Mouse (Mus musculus): ENCODE data around the gene Ergic1.

The Ergic1 gene

DNA sequence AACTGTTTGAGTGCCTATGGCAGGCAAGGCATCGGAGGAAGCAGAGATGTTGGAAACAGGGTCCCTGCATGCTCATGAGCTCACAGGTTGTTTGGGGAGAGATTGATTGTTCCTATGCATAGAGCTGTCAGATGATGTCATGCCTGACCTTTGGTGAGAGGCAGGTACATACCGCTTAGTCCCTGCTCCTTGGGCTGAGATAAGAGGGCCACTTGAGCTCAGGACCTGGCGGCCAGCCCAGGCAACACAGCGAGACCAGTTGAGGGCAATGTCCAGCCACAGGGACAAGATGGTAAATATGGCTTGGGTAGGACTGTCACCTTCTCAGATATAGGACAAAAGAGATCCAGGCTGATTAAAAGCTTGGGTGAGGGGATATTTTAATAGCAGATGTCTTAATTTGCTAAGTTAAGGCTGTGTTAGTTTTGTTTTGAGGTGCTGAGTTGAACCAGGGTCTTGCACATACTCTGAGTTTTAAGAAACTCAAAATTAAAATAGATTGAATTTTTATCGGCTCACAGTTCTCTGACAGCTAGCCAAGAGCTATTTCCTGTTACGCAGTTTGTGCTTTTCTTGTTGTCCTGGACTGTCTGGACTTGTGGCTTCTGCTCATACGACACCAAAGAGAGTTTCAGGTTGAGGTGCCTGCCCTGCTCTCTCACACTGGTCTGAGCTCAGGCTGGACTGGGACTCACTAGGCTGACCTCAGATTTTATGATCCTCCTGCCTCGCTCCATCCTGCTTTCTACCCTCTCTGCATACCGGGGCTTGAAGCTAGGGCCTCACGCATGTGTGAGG lies 138.7 kb downstream of the Ergic1 start:
- DNase-seq (ENCODE audit: low spot score) = no peak

DNA sequence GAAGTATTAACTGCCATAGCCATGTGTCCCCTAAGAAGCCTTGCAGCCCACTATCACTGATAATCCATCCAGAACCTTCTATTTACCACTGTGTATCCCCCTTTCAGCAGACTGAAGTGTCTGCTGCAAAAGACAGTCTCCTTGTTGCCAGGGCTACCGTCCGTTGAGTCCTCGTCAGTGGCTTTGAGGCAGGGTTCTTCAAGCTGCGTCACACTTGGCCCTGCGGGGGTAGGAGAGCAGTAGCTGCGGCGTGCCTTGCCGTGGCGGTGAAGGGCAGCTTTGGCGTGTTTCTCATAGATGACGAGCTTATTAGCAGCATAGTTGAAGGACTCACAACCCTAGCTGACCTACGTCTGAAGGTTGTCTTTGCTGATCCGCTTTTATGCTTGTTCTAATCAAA lies 140.3 kb downstream of the Ergic1 start:
- DNase-seq (ENCODE audit: low spot score) = no peak

DNA sequence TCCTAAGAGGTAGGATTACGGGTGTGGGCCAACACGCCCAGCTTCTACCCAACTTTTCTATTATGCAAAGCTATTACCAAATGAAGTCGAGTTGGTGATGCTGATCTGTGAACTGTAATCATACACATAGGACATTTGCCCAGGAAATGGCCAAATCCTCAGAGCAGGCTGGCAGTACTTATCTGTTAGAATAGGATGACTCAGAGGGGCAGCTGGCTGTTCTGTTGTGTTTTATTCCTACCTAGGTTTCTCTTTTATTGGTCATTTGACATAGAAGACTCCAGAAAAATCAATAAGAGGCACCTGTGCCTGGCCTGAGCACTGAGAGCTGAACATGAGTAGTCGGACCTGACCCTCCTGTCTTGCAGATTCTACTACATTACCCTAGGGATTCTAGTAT lies 141.3 kb downstream of the Ergic1 start:
- DNase-seq (ENCODE audit: low spot score) = no peak

DNA sequence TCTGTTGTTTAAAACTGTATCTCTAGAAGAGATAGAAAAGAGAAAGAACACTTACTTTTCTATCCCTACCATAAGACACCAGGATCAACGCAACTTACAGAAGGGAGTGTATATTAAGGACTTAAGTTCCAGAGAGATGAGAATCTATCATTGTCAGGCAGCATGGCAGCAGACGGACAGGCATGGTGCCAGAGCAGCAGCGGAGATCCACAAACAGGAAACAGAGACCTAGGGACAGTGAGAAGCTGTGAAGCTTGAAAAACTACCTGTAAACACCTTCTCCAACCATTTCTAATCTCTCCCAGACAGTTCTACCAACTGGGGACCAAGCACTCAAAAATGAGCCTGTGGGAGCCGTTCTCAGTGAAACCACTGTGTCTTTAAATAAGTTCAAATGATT lies 142.4 kb downstream of the Ergic1 start:
- DNase-seq (ENCODE audit: low spot score) = no peak

DNA sequence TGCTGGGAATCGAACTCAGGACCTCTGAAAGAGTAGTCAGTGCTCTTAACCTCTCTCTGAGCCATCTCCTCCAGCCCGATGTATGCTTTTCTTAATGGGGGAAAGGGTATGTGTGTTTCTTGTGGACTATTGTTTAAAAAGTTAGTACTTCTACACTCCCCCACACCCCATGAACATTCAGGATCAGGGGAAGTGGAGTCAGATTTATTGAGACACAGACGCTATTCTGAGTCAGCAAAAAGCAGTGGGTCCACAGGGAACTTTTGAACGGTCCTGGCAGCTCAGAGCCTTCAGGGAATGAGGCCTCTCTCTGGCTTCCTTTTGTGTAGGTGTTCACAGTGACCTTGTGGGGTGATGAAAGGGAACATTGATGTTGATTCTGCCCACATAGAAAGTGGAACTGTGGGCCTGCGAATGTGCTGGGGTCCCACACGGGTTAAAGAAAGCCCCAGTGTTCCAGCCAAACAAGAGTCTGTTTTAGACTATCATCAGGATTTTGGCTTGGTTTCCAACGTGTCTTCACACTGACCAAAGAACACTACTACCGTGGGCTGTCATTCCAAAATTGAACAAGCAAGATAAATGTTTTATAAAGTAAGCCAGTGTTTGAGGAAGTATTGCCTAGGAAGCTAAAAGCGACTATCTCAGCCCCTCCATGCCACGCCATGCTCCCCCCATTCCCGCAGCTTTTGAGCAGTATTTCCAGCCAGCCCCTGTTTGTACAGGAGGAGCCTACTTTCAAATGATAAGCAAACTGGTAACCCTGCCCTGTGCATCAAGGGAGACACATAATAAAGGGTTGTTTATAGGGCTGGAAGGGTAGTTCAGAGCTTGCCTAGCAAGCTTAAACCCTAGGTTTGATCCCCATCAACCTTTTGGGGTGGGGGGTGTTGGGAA lies 144.4 kb downstream of the Ergic1 start:
- DNase-seq (ENCODE audit: low spot score) = no peak

Data from urinary bladder, postnatal 10 days (tissue).